Mouse (Mus musculus) forebrain, embryonic 16.5 days (tissue): Measurements from ENCODE around the gene Slc4a10. TPM values are rescaled to one million over a fixed set of nuclear protein-coding genes. Genes with fewer than 3 reads are reported as not detected.

Experiments
- polyA plus RNA-seq: library from polyadenylated mRNA; unstranded; fragments of >200 nt; fragmentation: Nextera tagmentation; extraction: Ambion mirVana; gene quantifications from 2 replicates; pipeline ENCODE4 v1.2.1, GENCODE M21; 2015

Gene Slc4a10
- polyA plus RNA-seq, 1 experiment from 2014 or later = 13.8 TPM

Other genes with a start within 250 kb of the Slc4a10 start
- 42.2 and 49.9 TPM in 2 replicates for gene Tbr1, start 243.5 kb upstream of the Slc4a10 start, polyA plus RNA-seq